Mouse (Mus musculus) lung, embryonic 15.5 days (tissue): Measurements from ENCODE around the gene Dok7. TPM values are rescaled to one million over a fixed set of nuclear protein-coding genes. Genes with fewer than 3 reads are reported as not detected.

Experiments used
- ATAC-seq: fragments of 200-750 bp; cut with Nextera tagmentation; 2 replicates; pipeline ENCODE4 v1.8.0; 2017; ENCODE audit warnings: moderate number of reproducible peaks, borderline replicate concordance; ENCODE audit not compliant: low FRiP score, low TSS enrichment; ENCODE audit errors: extremely low read depth
- H3K27ac ChIP-seq: fragments of 300-500 bp; sonication (generic); 2 replicates; pipeline ENCODE4 v1.5.1; 2015; ENCODE audit warnings: moderate library complexity, mild to moderate bottlenecking, inconsistent platforms
- H3K27me3 ChIP-seq: fragments of 300-500 bp; sonication (generic); 2 replicates; pipeline ENCODE4 v1.6.1; 2015; ENCODE audit warnings: inconsistent platforms
- H3K36me3 ChIP-seq: fragments of 300-500 bp; sonication (generic); 2 replicates; pipeline ENCODE4 v1.6.1; 2015; ENCODE audit warnings: inconsistent platforms
- H3K4me1 ChIP-seq: fragments of 300-500 bp; sonication (generic); 2 replicates; pipeline ENCODE4 v1.6.1; 2015; ENCODE audit warnings: inconsistent platforms
- H3K4me2 ChIP-seq: fragments of 300-500 bp; sonication (generic); 2 replicates; pipeline ENCODE4 v1.6.1; 2015; ENCODE audit warnings: inconsistent platforms, mild to moderate bottlenecking, moderate library complexity
- H3K4me3 ChIP-seq: fragments of 300-500 bp; sonication (generic); 2 replicates; pipeline ENCODE4 v1.5.1; 2015; ENCODE audit warnings: mild to moderate bottlenecking, inconsistent platforms
- H3K9ac ChIP-seq: fragments of 300-500 bp; sonication (generic); 2 replicates; pipeline ENCODE4 v1.6.1; 2015; ENCODE audit warnings: inconsistent platforms
- H3K9me3 ChIP-seq: fragments of 300-500 bp; sonication (generic); 2 replicates; pipeline ENCODE4 v1.6.1; 2016; ENCODE audit warnings: inconsistent platforms
- WGBS: fragments of 180-500 bp; shearing (Covaris S2); methylation state at CpG from one replicate; pipeline ENCODE4 v1.1.7; 2015; 5-methylcytosine and 5-hydroxymethylcytosine counted together
- microRNA-seq: library from miRNA; unstranded; fragments of <30 nt; microRNA quantifications from one replicate; pipeline ENCODE4, GENCODE M21; 2016
- polyA plus RNA-seq: library from polyadenylated mRNA; unstranded; fragments of >200 nt; fragmentation: Nextera tagmentation; extraction: Ambion mirVana; gene quantifications from 2 replicates; pipeline ENCODE4 v1.2.1, GENCODE M21; 2015

Gene Dok7
- polyA plus RNA-seq, 1 experiment from 2014 or later = 2.6 TPM

DNA sequence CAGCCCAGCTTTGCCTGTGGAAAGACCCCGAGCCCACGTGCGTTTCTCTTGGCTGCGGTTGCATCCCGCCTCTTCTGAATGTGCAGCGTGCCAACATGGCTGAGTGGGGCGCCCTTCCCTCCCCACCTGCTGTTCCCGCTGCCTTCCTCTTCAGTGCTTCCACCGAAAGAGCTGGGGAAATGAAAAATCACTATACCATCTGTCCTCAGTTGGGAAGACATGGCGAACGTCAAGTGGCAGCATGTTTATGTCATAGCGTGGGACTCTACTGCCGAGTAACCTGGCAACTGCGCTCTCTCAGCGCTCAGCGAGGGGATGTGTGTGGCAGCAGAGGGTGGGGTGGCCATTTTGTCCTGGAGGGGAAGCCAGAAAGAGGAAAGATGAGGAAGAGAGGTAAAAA, 72.6 kb downstream of the Dok7 start:
- Histone ChIP-seq H3K27me3 (no peaks in the 10 kb centered on the region), H3K36me3 (no peaks in the 10 kb centered on the region), H3K4me3 (no peak overlapping the region), H3K9ac (no peak overlapping the region), H3K4me1 (peaks cover 5% of the 10 kb centered on the region; the same call in 1 of the 2 replicates), H3K9me3 (no peaks in the 10 kb centered on the region), H3K27ac (no peak overlapping the region), H3K4me2 (no peak overlapping the region)
- 75% methylated on average over 16 of the region's 16 CpGs for WGBS
- no peak for ATAC-seq

DNA sequence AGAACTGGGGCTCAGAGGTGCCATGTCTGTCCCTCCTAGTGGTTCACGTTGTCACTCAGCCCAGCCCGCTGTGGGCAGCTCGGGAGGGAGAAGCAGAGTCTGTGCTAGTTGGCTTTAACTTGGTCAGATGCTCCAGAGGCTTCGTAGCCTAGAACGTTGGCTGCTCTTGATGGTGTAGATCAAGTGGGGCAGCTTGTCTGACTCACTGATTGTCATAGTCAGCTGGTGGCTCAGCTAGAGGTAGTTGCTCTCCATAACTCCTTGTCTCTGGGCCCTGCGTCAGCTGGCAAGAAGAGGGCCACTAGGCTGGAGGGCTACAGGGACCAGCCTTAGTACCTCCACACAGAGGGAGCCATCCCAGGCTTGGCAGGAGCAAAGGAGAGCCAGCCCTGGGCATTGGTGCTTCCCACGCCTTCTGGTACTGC, 73.2 kb downstream of the Dok7 start:
- no peak overlapping the region for H3K9ac ChIP-seq
- no peaks in the 10 kb centered on the region for H3K27me3 ChIP-seq
- no peak overlapping the region for H3K4me3 ChIP-seq
- no peak overlapping the region for H3K27ac ChIP-seq
- 90% methylated on average over 7 of the region's 7 CpGs for WGBS
- no peak for ATAC-seq
- no peaks in the 10 kb centered on the region for H3K36me3 ChIP-seq
- peaks cover 5% of the 10 kb centered on the region; the same call in 1 of the 2 replicates for H3K4me1 ChIP-seq
- no peaks in the 10 kb centered on the region for H3K9me3 ChIP-seq
- no peak overlapping the region for H3K4me2 ChIP-seq

DNA sequence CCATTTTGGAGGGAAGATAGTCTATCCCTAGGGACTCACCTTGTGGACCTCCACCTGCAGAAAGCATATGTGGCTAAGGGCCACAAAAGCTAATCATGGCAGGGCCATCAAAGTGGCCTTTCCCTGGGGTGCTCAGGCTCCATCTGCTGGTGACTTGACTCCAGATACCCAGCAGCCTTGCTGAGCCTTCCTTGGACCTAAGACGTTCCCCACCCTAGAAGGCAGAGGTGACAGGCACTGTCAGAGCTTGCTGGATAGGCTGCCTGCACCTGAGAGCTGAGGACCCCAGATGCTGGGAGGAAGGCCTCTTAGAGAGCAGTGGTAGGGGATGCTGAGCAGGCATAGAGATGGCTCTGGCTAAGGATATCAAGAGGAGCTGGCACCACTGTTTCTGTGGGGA, 74.7 kb downstream of the Dok7 start:
- ATAC-seq = no peak
- no peak overlapping the region for H3K9ac ChIP-seq
- peaks cover 5% of the 10 kb centered on the region; the same call in 1 of the 2 replicates for H3K4me1 ChIP-seq
- H3K9me3 ChIP-seq = no peaks in the 10 kb centered on the region
- H3K4me2 ChIP-seq = no peak overlapping the region
- no peaks in the 10 kb centered on the region for H3K27me3 ChIP-seq
- WGBS = 14% methylated on average over 1 of the region's 1 CpGs
- no peak overlapping the region for H3K4me3 ChIP-seq
- no peak overlapping the region for H3K27ac ChIP-seq
- no peaks in the 10 kb centered on the region for H3K36me3 ChIP-seq

DNA sequence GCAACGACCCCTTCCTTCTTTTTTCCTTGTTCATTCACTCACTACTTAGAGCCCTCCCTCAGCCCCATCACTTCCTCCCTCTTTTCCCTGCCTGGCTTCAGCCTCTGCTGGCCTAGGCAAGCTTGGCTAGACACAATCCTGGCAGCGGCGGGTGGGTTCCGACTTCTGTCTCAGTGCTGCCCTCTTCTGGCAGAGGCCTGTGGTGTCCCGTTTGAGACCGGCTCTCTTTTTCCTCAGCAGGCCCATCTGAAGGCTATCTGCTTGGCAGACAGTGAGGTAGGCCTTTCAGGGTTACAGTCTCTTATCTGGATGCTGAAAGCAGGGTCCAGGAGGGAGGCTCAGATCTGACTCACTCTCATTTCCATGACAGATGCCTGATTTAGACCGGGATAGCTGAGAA, 75.2 kb downstream of the Dok7 start:
- Histone ChIP-seq H3K9ac (no peak overlapping the region), H3K27ac (no peak overlapping the region), H3K4me2 (no peak overlapping the region), H3K4me1 (peaks cover 9% of the 10 kb centered on the region; the same call in 1 of the 2 replicates), H3K4me3 (no peak overlapping the region), H3K27me3 (no peaks in the 10 kb centered on the region), H3K36me3 (no peaks in the 10 kb centered on the region), H3K9me3 (no peaks in the 10 kb centered on the region)
- no peak for ATAC-seq
- 7% methylated on average over 7 of the region's 7 CpGs for WGBS

DNA sequence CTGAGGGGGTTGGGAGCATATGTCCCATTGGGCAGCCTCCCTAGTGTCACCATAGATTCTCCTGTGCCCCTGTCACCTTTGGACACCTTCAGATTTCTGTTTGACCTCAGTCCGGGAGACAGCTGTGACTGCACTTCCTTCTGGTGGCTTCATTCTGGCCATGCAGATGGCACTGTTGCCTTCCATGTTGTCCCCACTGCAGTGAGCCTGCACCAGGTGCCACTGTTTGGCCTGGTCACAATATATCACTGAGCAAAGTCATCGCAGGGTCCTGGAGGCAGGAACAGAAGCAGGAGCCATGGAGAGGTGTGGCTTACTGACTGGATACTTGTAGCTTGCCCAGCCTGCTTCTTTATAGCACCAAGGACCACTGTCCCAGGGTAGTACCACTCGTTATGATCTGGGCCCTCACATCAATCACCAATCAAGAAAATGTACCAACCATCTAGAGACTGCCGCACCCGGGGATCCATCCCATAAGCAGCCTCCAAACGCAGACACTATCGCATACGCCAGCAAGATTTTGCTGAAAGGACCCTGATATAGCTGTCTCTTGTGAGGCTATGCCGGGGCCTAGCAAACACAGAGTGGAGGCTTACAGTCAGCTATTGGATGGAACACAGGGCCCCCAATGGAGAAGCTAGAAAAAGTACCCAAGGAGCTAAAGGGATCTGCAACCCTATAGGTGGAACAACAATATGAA, 75.9 kb downstream of the Dok7 start:
- Histone ChIP-seq H3K27me3 (no peaks in the 10 kb centered on the region), H3K9ac (no peak overlapping the region), H3K27ac (no peak overlapping the region), H3K36me3 (no peaks in the 10 kb centered on the region), H3K4me3 (no peak overlapping the region), H3K4me2 (no peak overlapping the region), H3K9me3 (no peaks in the 10 kb centered on the region), H3K4me1 (peaks cover 14% of the 10 kb centered on the region; the same call in 1 of the 2 replicates)
- no peak for ATAC-seq
- 85% methylated on average over 9 of the region's 9 CpGs for WGBS

DNA sequence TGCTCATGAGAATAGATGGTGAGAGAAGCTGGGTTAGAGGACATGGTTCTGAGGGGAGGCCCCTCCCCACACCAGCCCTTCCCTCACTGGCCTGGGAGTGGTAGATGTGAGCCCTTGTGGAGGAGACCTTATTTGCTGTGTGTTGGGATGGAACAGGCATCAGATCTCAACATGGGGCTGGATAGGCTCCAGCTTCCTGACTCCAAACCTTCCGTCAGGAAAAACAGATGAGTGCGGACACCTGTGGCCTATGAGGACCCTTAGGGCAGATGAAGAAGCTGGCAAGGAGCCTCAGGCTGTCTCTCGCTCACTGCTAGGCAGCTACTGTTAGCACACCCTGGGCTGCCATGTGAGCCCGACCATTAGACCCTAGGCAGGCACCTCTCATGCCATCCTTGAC, 76.9 kb downstream of the Dok7 start:
- 79% methylated on average over 4 of the region's 4 CpGs for WGBS
- Histone ChIP-seq H3K4me3 (no peak overlapping the region), H3K27me3 (no peaks in the 10 kb centered on the region), H3K9ac (no peak overlapping the region), H3K27ac (no peak overlapping the region), H3K4me2 (no peak overlapping the region), H3K4me1 (peaks cover 24% of the 10 kb centered on the region), H3K36me3 (no peaks in the 10 kb centered on the region), H3K9me3 (no peaks in the 10 kb centered on the region)
- ATAC-seq = no peak

DNA sequence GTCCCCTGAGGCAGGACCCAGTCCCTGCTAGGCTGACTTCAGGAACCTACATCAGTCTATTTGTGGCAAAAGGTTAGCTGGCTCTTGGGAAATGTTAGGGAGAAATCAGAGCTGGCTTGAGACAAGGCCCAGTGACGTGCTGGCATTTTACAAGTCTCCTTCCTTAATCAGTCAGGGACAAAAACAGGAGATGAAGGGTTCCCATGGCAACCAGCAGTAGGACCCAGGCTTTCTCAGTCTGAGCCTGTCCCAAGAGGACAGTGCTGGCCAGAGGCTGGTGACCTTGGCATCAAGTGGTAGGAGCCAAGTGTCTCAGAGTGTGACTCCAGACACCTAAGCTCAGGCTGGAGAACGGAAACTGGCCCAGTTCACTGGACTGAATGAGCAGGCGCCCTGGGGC, 77.7 kb downstream of the Dok7 start:
- H3K36me3 ChIP-seq = no peaks in the 10 kb centered on the region
- H3K4me3 ChIP-seq = no peak overlapping the region
- no peak overlapping the region for H3K9ac ChIP-seq
- no peak for ATAC-seq
- H3K27ac ChIP-seq = no peak overlapping the region
- no peaks in the 10 kb centered on the region for H3K27me3 ChIP-seq
- no peaks in the 10 kb centered on the region for H3K9me3 ChIP-seq
- H3K4me2 ChIP-seq = no peak overlapping the region
- peaks cover 24% of the 10 kb centered on the region for H3K4me1 ChIP-seq
- 67% methylated on average over 3 of the region's 3 CpGs for WGBS

DNA sequence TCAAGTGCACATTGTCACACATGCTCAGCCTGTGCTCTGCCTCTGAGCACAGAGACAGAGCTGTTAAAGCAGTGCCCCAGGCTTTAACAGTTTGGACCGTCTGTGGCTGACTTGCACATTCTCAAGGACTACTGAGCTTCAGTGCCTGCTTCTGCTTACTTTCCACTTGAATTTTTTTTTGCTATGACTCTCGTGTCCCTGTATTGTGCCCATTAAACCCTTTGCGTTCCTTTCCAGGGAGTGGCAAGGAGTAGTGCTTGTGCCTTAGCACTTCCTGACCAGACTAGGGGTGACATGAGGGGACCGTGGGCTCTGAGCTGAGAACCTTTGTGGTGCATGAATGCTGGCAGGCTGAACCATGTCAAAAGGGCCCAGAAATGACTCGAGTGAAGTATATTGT, 79.3 kb downstream of the Dok7 start:
- ATAC-seq = peak; percentile 63; the same call in 1 of the 2 replicates
- H3K4me3 ChIP-seq = no peak overlapping the region
- no peak overlapping the region for H3K4me2 ChIP-seq
- no peaks in the 10 kb centered on the region for H3K9me3 ChIP-seq
- no peak overlapping the region for H3K9ac ChIP-seq
- H3K27me3 ChIP-seq = no peaks in the 10 kb centered on the region
- 41% methylated on average over 5 of the region's 5 CpGs for WGBS
- peak overlapping the region; percentile 79 for H3K27ac ChIP-seq
- H3K36me3 ChIP-seq = no peaks in the 10 kb centered on the region
- H3K4me1 ChIP-seq = peaks cover 24% of the 10 kb centered on the region

Small RNA genes within 50 kb of the gene (microRNA-seq; reads per million reads assigned to microRNA genes)
- gene Mir3097 = 4.1 reads per million, percentile 18 among the genes with 10 or more reads in this experiment

Other genes with a start within 250 kb of the Dok7 start
- 0.76 and 0.79 TPM in 2 replicates for gene Msantd1, start 148.8 kb upstream of the Dok7 start, polyA plus RNA-seq
- 32.3 and 35.3 TPM in 2 replicates for gene Rgs12, start 107.3 kb upstream of the Dok7 start, polyA plus RNA-seq
- gene Hgfac, start 15.3 kb upstream of the Dok7 start, polyA plus RNA-seq = 0.56 and 1.8 TPM in 2 replicates
- gene Lrpap1, start 49.0 kb downstream of the Dok7 start, polyA plus RNA-seq = 130 and 145 TPM in 2 replicates
- not detected in 2 replicates for gene Adra2c, start 221.6 kb downstream of the Dok7 start, polyA plus RNA-seq